Mouse (Mus musculus) lung, embryonic 14.5 days (tissue): Measurements from ENCODE around the gene Fance. TPM values are rescaled to one million over a fixed set of nuclear protein-coding genes. Genes with fewer than 3 reads are reported as not detected.
"Not testable (repeated sequence)": the region's sequence is repeated elsewhere in the genome, so short reads cannot be mapped to it uniquely, and the experiment has no call there.

ENCODE experiments used
- ATAC-seq: fragments of 200-750 bp; cut with Nextera tagmentation; 2 replicates; pipeline ENCODE4 v1.8.0; 2017; ENCODE audit warnings: mild to moderate bottlenecking, moderate TSS enrichment, moderate library complexity; ENCODE audit not compliant: insufficient read depth
- DNase-seq: peaks from one replicate; pipeline ENCODE4 v3.0.0-alpha.2; 2015
- H3K27ac ChIP-seq: fragments of 300-500 bp; sonication (generic); 2 replicates; pipeline ENCODE4 v1.5.1; 2014; ENCODE audit warnings: low read depth, mild to moderate bottlenecking, moderate library complexity
- H3K27me3 ChIP-seq: fragments of 300-500 bp; sonication (generic); 2 replicates; pipeline ENCODE4 v1.6.1; 2014; ENCODE audit warnings: low read length, control low read depth; ENCODE audit not compliant: insufficient read depth
- H3K36me3 ChIP-seq: fragments of 300-500 bp; sonication (generic); 2 replicates; pipeline ENCODE4 v1.6.1; 2014; ENCODE audit warnings: control low read depth; ENCODE audit not compliant: insufficient read depth
- H3K4me1 ChIP-seq: fragments of 300-500 bp; sonication (generic); 2 replicates; pipeline ENCODE4 v1.6.1; 2014; ENCODE audit warnings: antibody characterized with exemption, control low read depth; ENCODE audit not compliant: insufficient read depth
- H3K4me2 ChIP-seq: fragments of 300-500 bp; sonication (generic); 2 replicates; pipeline ENCODE4 v1.6.1; 2014; ENCODE audit warnings: mild to moderate bottlenecking
- H3K4me3 ChIP-seq: fragments of 300-500 bp; sonication (generic); 2 replicates; pipeline ENCODE4 v1.5.1; 2014; ENCODE audit warnings: low read depth, low read length
- H3K9ac ChIP-seq: fragments of 300-500 bp; sonication (generic); 2 replicates; pipeline ENCODE4 v1.6.1; 2014
- H3K9me3 ChIP-seq: fragments of 300-500 bp; sonication (generic); 2 replicates; pipeline ENCODE4 v1.6.1; 2016; ENCODE audit warnings: low read depth, low read length, control low read depth
- CTCF ChIP-seq: IDR thresholded peaks from 2 replicates; pipeline ENCODE4 v1.5.1; 2016; ENCODE audit warnings: antibody characterized with exemption, low read depth
- WGBS: fragments of 180-500 bp; shearing (Covaris S2); extraction: QIAGEN DNeasy Blood & Tissue Kit; methylation state at CpG from one replicate; pipeline ENCODE4 v1.1.7; 2014; 5-methylcytosine and 5-hydroxymethylcytosine counted together
- polyA plus RNA-seq: library from polyadenylated mRNA; unstranded; fragments of >200 nt; fragmentation: Nextera tagmentation; extraction: Ambion mirVana; gene quantifications from 2 replicates; pipeline ENCODE4 v1.2.1, GENCODE M21; 2014

The Fance gene
- polyA plus RNA-seq, 1 experiment from 2014 or later = 35.3 TPM

GRCm38 (mm10) chr17:28325751-28326150, 12.4 kb downstream of the Fance start:
- no peak for DNase-seq
- peaks cover 49% of the 10 kb centered on the region for H3K36me3 ChIP-seq
- TF ChIP-seq CTCF = no peak

GRCm38 (mm10) chr17:28326951-28327350, 13.6 kb downstream of the Fance start:
- no peaks in the 10 kb centered on the region for H3K9me3 ChIP-seq
- H3K4me1 ChIP-seq = peaks cover 6% of the 10 kb centered on the region
- H3K27ac ChIP-seq = no peak overlapping the region
- ATAC-seq = no peak
- no peak for TF ChIP-seq CTCF
- peaks cover 55% of the 10 kb centered on the region for H3K36me3 ChIP-seq
- H3K27me3 ChIP-seq = no peaks in the 10 kb centered on the region
- no peak for DNase-seq
- no peak overlapping the region for H3K9ac ChIP-seq
- WGBS = 72% methylated on average over 3 of the region's 3 CpGs
- H3K4me3 ChIP-seq = no peak overlapping the region
- H3K4me2 ChIP-seq = no peak overlapping the region

More at GRCm38 (mm10) chr17:28325751-28326150, 12.4 kb downstream of the Fance start:
- Histone ChIP-seq H3K9me3 (no peaks in the 10 kb centered on the region), H3K27ac (no peak overlapping the region), H3K4me2 (no peak overlapping the region), H3K4me1 (peaks cover 6% of the 10 kb centered on the region), H3K4me3 (no peak overlapping the region), H3K9ac (no peak overlapping the region), H3K27me3 (no peaks in the 10 kb centered on the region)
- WGBS = 93% methylated on average over 8 of the region's 8 CpGs
- ATAC-seq = no peak

GRCm38 (mm10) chr17:28327673-28328325, 14.5 kb downstream of the Fance start:
- peak overlapping the region; percentile 97 for H3K27ac ChIP-seq
- WGBS = 8% methylated on average over 22 of the region's 22 CpGs
- peak; percentile 60; the same call in 1 of the 2 replicates for ATAC-seq
- peaks cover 59% of the 10 kb centered on the region for H3K36me3 ChIP-seq
- no peak for DNase-seq
- H3K9me3 ChIP-seq = no peaks in the 10 kb centered on the region
- H3K27me3 ChIP-seq = no peaks in the 10 kb centered on the region
- no peak for TF ChIP-seq CTCF
- H3K4me1 ChIP-seq = peaks cover 6% of the 10 kb centered on the region
- H3K4me2 ChIP-seq = peak overlapping the region; percentile 90
- H3K4me3 ChIP-seq = peak overlapping the region; percentile 95
- peak overlapping the region; percentile 65 for H3K9ac ChIP-seq

- DNase-seq (peak; percentile 100), ATAC-seq (peak; percentile 88)
- TF ChIP-seq CTCF = peak; percentile 95
- H3K27me3 ChIP-seq = no peaks in the 10 kb centered on the region
- H3K4me2 ChIP-seq = peak within 1 kb of the TSS; percentile 90
- WGBS = under 1% methylated on average over 67 of the region's 67 CpGs
- H3K4me3 ChIP-seq = peak within 1 kb of the TSS; percentile 95
- H3K27ac ChIP-seq = peak within 1 kb of the TSS; percentile 97
- H3K36me3 ChIP-seq = peaks cover 66% of the 10 kb centered on the region
- no peaks in the 10 kb centered on the region for H3K9me3 ChIP-seq
- H3K4me1 ChIP-seq = peaks cover 12% of the 10 kb centered on the region
- H3K9ac ChIP-seq = peak within 1 kb of the TSS; percentile 85
These were observed 15.1 kb downstream of the Fance start, which contains the start of gene Rpl10a for GRCm38 (mm10) chr17:28328366-28328928. TSS of gene Rpl10a (plus strand) at chr17:28328471.

DNA sequence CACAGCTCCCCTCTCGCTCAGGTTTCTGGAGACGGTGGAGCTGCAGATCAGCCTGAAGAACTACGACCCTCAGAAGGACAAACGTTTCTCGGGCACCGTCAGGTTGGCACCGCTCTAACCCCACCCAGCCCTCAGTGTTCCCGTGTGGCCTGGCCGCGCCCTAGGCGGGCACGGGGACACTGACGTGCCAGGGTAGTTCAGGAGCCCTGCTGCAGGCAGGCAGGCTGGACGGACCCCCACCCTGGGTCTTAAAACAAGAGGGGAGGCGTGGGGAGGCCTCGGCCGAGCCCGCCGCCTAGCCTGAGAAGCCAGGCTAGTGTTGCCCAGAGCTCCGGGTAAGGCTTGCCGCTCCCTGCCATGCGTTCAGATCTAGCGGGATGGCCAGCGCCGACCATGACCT, 15.6 kb downstream of the Fance start:
- TF ChIP-seq CTCF = no peak

GRCm38 (mm10) chr17:28329503-28330231, 16.3 kb downstream of the Fance start:
- DNase-seq (peak; percentile 35), ATAC-seq (no peak)
- H3K4me1 ChIP-seq = peaks cover 12% of the 10 kb centered on the region
- peak overlapping the region; percentile 97 for H3K27ac ChIP-seq
- no peak for TF ChIP-seq CTCF
- peaks cover 68% of the 10 kb centered on the region for H3K36me3 ChIP-seq
- H3K9me3 ChIP-seq = no peaks in the 10 kb centered on the region
- peak overlapping the region; percentile 95 for H3K4me3 ChIP-seq
- no peaks in the 10 kb centered on the region for H3K27me3 ChIP-seq
- peak overlapping the region; percentile 85 for H3K9ac ChIP-seq
- WGBS = 4% methylated on average over 4 of the region's 4 CpGs
- H3K4me2 ChIP-seq = peak overlapping the region; percentile 90

More for the DNA sequence above, 15.6 kb downstream of the Fance start:
- 0 out of 2 replicates have a peak, but pooled peaks have one; percentile 1 for ATAC-seq
- peak; percentile 26 for DNase-seq
- Histone ChIP-seq H3K4me2 (peak overlapping the region; percentile 90), H3K27ac (peak overlapping the region; percentile 97), H3K9ac (peak overlapping the region; percentile 85), H3K4me3 (peak overlapping the region; percentile 95), H3K9me3 (no peaks in the 10 kb centered on the region), H3K27me3 (no peaks in the 10 kb centered on the region), H3K36me3 (peaks cover 68% of the 10 kb centered on the region), H3K4me1 (peaks cover 12% of the 10 kb centered on the region)
- under 1% methylated on average over 25 of the region's 25 CpGs for WGBS

GRCm38 (mm10) chr17:28330232-28330546, 16.9 kb downstream of the Fance start:
- DNase-seq (peak; percentile 34), ATAC-seq (no peak)
- WGBS = 29% methylated on average over 2 of the region's 2 CpGs
- Histone ChIP-seq H3K36me3 (peaks cover 74% of the 10 kb centered on the region), H3K27ac (peak overlapping the region; percentile 97; the same call in 1 of the 2 replicates), H3K9me3 (no peaks in the 10 kb centered on the region), H3K27me3 (no peaks in the 10 kb centered on the region), H3K4me1 (peaks cover 12% of the 10 kb centered on the region), H3K9ac (peak overlapping the region; percentile 85), H3K4me3 (peak overlapping the region; percentile 95), H3K4me2 (peak overlapping the region; percentile 90)
- no peak for TF ChIP-seq CTCF

- Histone ChIP-seq H3K4me2 (peak overlapping the region; percentile 90; the same call in 1 of the 2 replicates), H3K4me3 (peak overlapping the region; percentile 95), H3K36me3 (peaks cover 78% of the 10 kb centered on the region), H3K4me1 (peaks cover 12% of the 10 kb centered on the region)
- not testable (repeated sequence) for ATAC-seq, H3K9ac ChIP-seq, H3K27me3 ChIP-seq, H3K27ac ChIP-seq, H3K9me3 ChIP-seq, DNase-seq
- 35% methylated on average over 6 of the region's 8 CpGs for WGBS
These were observed 17.3 kb downstream of the Fance start for GRCm38 (mm10) chr17:28330590-28330989.
